Mouse (Mus musculus): ENCODE results near the gene Nkx3-2. TPM values are rescaled to one million over a fixed set of nuclear protein-coding genes. Genes with fewer than 3 reads are reported as not detected.
A peak's percentile ranks its signal among the peaks of the same experiment; 100 is the strongest.

Nkx3-2 gene
- total RNA-seq, 2 experiments from 2014 or later, result not detected

- peak in 1 of 2 experiments; percentile 18 for DNase-seq (ENCODE audit: low spot score in 2 of 2)
Observed at GRCm38 (mm10) chr5:41762947-41763730, 1.2 kb downstream of the Nkx3-2 start.

GRCm38 (mm10) chr5:41762141-41762946 lies 2.0 kb downstream of the Nkx3-2 start:
- DNase-seq (ENCODE audit: low spot score in 2 of 2), result peak in 1 of 2 experiments; percentile 15

DNA sequence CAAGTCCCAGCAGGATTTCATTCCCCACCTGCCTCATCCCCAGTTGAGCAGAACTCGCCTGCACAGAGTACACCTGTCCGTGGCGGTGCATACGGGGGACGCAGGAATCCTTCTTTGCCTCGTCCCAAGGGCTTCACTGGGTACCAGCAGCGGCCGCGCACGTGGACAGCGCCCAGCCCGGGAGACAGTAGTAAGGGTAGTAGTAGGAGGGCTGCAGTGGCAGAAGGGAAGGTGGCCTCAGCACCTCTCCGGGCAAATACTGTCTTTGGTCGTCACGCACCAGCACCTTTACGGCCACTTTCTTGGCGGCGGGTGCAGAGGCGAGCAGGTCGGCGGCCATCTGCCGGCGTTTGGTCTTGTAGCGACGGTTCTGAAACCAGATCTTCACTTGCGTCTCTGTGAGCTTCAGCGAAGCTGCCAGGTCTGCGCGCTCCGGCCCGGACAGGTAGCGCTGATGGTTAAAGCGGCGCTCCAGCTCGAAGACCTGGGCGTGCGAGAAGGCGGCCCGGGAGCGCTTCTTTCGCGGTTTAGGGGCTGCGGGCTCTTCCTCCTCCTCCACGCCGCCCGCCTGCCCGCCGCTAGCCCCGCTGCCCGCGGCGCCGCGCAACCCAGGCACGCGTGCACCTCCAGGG lies 2.7 kb downstream of the Nkx3-2 start:
- DNase-seq (ENCODE audit: low spot score in 2 of 2), result no peak

DNA sequence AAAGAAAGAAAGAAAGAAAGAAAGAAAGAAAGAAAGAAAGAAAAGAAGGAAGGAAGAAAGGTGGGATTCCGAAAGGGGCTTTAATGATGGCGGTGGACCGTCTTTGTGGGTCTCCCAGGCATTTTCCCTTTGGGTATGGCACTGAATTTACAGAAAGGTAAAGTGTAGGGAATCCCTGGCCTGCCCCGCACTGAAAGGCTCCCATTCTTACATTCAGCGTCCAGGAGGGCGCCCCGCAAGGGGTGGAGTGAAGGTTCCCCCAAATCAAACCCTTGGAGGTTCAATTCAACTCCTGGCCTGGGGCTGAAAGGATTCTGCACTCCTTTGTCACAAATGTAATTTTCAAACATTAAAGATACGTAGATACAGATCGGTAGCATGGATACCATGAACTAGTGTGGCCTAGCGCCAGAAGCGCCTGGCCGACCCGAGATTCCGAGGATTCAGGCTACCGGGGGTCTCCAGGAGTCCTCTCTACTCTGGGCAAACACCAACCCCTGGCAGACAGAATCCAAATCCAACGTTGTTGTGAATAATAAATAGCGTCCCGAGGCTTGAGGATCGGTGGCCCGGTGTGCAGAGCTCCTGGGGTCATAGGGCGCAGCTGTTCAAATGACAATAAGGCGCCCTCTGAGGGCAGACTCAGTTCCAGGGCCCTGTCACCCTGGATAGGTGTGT lies 3.3 kb downstream of the Nkx3-2 start:
- DNase-seq (ENCODE audit: low spot score in 2 of 2), result no peak

DNA sequence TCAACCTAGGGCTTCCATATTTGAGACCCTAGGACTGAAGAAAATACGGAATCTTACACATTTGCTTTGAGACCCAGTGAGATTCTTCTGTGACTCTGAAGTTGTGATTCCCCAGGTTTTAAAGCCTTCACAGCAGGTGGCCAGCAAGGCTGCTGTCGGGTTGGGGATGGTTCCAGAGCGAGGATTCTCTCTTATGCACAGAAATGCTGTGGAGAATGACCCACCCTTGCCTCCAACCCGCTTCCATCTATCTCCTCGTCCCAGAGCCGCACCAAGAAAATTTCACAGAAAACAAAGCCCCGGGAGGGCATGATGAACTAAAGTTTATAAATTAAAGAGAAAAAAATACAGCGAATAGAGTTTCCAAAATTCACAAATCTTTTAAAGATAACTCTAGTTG lies 4.2 kb downstream of the Nkx3-2 start:
- DNase-seq (ENCODE audit: low spot score in 2 of 2), result no peak

DNA sequence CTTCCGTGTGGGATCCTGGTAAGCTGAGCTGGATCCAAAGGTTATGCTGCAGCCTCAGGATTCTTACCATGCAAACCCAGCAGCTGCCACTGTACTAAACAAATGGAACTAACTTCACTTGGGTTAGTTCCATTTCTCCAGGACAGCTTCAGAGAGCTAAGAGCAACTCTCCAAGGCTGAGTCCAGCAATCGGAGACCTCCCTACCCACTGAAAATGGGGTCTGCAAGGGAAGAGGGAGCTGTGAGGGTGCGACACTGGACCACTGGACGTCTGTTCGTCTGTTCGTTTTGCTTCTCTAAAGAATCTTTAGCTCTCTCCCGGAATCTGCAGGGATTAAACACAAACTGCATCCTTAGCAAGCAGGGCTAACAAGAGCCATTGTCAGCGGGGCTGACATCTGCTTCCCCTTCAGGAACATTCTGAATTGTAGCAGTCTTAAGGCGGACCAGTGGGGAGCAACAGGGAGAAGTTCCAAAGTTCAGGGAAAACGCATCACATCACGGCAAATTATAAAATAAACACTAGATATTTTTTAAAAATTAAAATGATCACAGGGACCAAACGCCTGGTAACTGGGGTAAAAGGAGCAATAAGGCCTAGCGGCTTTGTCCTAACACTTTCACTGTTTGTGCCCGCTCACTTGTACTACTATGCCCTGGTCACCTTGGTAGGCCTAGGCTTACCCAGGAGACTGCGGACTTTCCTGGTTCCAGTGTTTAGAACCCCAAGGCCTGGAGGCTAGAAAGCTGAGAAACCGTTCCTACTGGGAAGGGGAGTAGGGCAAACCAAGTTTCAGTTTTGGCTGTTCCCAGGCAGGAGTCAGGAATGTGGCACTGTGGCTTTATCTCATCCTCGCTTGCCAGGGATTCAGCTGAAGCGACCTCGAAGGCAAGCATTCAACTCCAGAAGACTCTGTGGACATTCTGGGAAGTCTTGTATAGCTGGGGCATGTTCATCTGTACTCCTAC lies 5.3 kb downstream of the Nkx3-2 start:
- no peak for DNase-seq (ENCODE audit: low spot score in 2 of 2)

GRCm38 (mm10) chr5:41757338-41757737 lies 7.0 kb downstream of the Nkx3-2 start:
- DNase-seq (ENCODE audit: low spot score in 2 of 2), result no peak

DNA sequence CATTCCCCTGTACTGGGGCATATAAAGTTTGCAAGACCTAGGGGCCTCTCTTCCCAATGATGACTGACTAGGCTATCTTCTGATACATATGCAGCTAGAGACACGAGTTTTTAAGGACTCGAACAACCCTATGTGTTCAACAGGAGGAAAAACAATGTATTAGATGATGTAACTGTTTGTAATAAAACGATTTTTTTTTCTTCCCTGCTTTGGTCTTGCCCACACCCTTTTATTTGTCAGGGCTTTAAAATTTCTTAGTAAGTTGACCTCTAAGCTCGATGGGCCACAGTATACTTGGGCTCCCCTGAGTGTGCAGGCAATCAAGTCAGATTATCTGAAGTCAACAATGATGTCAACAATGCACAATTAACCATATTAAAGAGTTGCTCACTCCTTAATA lies 7.9 kb downstream of the Nkx3-2 start:
- DNase-seq (ENCODE audit: low spot score in 2 of 2), result no peak

DNA sequence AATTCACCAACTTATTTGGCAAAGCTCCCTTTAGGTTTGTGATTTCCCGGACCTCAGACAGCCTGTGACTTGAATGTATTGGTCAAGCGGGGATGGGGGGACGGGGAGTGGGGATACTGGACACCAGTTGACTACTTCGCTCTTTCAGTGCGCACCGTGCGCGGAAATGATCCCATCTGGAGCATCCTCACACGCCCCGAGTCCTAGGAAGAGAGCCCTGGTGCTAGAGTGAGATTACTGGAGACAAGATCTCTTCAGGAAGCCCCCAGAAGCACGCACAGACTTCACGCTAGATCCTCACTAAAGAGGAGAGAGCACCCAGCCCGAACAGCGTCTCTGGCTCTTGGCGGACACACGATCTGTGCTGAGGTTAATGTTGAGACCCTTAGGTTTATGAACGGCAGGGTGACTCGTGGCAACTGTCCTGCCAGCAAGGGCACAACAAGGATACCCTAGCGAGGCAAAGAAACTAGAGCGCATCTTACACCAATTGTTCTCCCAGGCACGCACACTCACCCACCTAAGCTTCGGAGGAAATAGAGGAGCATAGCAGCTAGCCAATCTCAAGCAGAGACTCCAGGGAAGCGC lies 8.8 kb downstream of the Nkx3-2 start:
- no peak for DNase-seq (ENCODE audit: low spot score in 2 of 2)

DNA sequence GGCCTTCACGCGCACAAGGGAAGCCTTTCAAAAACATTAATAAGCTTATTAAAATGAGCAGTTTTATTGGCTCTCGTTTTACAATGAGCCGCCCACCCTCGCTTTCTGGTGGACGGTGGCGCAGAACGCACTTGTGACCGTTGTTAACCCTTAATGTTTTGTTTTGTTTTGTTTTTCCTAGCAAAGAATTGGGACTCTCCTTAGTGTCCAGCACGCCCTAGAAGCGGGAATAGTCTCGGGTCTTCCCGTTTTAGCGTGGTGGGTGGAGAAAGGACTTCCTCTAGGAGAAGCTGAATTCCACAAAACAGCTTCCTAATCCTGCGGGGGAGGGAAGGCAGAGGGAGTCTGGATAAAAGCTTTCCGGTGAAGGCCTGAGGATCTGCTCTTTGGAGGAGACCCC lies 9.5 kb downstream of the Nkx3-2 start:
- DNase-seq (ENCODE audit: low spot score in 2 of 2), result no peak

GRCm38 (mm10) chr5:41754226-41754775 lies 10.0 kb downstream of the Nkx3-2 start:
- no peak for DNase-seq (ENCODE audit: low spot score in 2 of 2)

GRCm38 (mm10) chr5:41752721-41753120 lies 11.6 kb downstream of the Nkx3-2 start:
- DNase-seq (ENCODE audit: low spot score in 2 of 2), result no peak

DNA sequence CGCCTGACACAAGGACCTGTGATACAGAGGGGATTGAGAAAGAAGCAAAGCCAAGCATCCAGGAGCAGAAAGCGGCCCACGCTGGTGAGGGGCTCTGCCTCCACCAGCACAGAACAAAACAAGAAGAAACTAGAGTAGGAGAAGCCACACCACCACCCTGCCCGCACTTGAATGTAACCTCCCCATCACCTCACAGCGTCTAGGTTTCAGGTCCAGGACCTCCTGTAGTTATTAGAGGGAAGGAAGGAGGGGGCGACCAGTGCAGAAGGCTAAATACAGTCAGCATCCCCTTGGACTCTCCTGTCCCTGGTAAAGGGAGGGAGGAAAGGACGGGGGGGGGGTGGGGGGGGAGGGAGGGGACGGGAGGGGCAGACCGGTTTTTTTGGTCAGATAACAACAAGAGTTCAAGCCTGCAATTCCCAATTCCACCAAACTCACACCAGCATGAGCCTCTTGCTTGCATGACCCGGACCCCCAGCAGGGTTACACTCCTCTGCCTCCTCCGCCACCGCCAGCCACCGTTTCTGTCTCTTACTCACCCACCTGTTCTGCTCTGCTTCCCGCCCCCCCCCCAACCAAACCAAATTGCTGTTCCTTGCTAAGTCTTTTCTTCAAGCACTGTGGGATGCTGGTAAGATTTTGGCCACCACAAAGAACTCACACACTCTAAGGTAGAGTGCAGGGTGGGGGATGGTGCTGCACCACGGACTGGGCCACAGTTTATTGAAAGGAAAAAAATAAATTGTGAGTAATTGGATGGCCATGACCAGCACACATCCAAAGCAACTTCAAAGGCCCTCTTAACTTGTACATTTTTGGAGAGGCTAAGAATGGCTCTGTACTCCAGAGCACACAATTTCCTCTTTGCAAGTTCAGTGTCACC lies 19.2 kb downstream of the Nkx3-2 start:
- no peak for DNase-seq (ENCODE audit: low spot score in 2 of 2)

- DNase-seq (ENCODE audit: low spot score in 2 of 2), result no peak
Observed at GRCm38 (mm10) chr5:41744234-41744633, 20.1 kb downstream of the Nkx3-2 start.

GRCm38 (mm10) chr5:41738817-41739216 lies 25.5 kb downstream of the Nkx3-2 start:
- no peak for DNase-seq (ENCODE audit: low spot score in 2 of 2)

GRCm38 (mm10) chr5:41737039-41737438 lies 27.3 kb downstream of the Nkx3-2 start:
- no peak for DNase-seq (ENCODE audit: low spot score in 2 of 2)

DNA sequence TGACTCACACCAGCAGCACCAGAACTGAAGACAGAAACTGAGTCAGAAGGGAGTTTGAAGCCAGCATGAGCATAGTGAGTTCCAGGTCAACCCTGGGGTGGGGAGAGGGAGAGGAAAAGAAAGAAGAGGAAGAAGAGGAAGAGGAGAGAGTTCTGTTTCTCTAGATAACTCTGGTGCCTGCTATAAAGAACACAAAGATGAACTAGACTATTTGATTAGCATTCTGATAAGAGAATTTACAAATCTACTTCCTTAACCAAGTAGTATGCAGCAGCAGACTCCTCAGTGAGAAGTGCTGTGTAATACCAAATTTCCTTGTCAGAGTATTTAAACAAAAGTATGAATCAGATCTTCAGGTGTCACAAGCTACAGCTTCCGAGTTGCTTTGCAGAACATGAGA lies 37.3 kb downstream of the Nkx3-2 start:
- DNase-seq (ENCODE audit: low spot score in 2 of 2), result no peak

DNA sequence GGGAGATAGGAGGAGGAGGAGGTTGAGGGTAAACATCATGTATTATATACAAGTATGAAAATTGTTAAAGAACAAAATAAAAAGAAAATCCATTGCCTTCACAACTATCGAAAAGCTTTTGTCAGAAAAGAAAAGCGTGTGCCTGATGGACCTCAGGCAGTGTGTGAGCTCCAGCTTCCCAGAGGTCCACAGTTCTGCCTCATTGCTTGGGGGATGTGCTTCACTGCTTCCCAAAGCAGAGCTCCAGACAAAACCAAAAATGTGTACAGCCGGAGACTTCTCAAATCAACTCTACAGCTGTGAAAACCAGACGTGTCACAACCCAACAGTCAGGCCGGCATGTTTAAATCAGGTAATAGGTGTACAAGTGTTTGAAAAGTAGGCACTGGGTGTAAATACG lies 38.7 kb downstream of the Nkx3-2 start:
- no peak for DNase-seq (ENCODE audit: low spot score in 2 of 2)
